Mouse (Mus musculus): ENCODE results near the gene Lsm12. TPM values are rescaled to one million over a fixed set of nuclear protein-coding genes. Genes with fewer than 3 reads are reported as not detected.

The Lsm12 gene
- polyA plus RNA-seq, 1 experiment from 2014 or later, result 83.4 TPM

DNA sequence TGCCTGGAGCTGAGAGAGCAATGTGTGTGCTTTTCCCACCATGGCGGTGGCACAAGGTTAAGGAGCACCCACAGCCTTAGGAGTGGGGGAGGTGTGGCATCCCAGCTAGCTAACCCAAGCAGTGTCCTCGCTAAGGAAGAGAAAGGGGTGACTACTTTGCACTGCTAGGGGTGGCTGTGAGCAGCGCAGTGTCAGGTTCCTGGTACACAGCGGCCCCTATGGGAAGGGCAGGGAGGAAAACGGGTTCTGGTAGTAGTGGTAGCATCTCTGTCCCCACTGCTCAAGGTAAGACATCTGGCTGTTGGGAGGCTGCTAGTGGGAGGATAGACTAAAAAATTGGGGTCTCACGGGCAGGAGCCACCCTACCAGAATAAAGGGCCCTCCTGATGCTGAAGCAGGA, 13.1 kb upstream of the Lsm12 start:
- Histone ChIP-seq H3K4me2 (no peak overlapping the region), H3K9ac (no peak overlapping the region), H3K4me1 (replicated peaks) (0 out of 2 replicates have a peak, but pooled peaks cover 2% of the 10 kb centered on the region), H3K9me3 (replicated peaks) (no peaks in the 10 kb centered on the region), H3K27me3 (no peaks in the 10 kb centered on the region), H3K36me3 (peaks cover 96% of the 10 kb centered on the region), H3K4me3 (no peak overlapping the region), H3K27ac (no peak overlapping the region)
- WGBS, result 63% methylated on average over 6 of the region's 6 CpGs
- ATAC-seq (replicated peaks; ENCODE audit: insufficient number of reproducible peaks, insufficient read depth, low FRiP score, low read depth), result no peak

DNA sequence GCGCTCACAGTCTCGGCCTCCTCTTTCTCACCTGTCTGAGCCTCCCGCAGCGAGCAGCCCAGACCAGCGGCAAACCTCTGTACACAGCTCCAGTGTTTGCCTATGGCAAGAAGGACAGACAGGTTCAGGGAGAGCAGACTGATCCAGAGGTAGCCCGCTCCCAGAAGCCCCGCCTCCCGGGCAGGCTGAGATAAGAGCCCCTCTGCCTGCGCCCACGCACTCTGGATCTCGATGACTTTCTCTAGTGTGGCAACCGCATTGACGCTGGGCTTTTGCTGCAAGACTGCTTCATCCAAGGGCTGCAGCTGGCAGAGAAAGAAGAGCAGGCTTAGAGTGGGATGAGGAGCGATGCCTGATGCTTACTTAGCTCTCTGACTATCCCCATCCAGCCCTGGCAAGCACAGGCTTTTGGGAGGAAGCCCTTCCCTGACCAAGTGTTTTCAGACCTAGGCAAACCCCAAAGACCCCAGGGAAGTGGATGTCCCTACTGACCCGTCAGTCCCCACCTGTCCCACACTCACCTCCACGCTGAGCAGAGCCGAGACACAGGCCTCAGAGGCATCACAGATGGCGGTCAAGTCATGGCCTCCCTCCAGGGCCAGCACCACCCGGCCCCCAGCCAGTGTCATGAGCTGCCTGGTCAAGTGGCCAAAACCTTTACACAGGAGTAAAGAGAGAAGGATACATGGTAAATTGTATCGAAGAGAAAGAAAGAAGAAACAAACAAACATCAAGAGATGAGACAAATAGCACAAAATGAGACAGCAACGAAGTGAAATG, 11.1 kb upstream of the Lsm12 start:
- Histone ChIP-seq H3K4me1 (replicated peaks) (peaks cover 4% of the 10 kb centered on the region), H3K27ac (no peak overlapping the region), H3K9me3 (replicated peaks) (no peaks in the 10 kb centered on the region), H3K9ac (no peak overlapping the region), H3K4me3 (no peak overlapping the region), H3K4me2 (no peak overlapping the region), H3K27me3 (no peaks in the 10 kb centered on the region), H3K36me3 (peaks cover 78% of the 10 kb centered on the region)
- 63% methylated on average over 21 of the region's 21 CpGs for WGBS
- no peak for ATAC-seq (replicated peaks; ENCODE audit: insufficient number of reproducible peaks, insufficient read depth, low FRiP score, low read depth)

DNA sequence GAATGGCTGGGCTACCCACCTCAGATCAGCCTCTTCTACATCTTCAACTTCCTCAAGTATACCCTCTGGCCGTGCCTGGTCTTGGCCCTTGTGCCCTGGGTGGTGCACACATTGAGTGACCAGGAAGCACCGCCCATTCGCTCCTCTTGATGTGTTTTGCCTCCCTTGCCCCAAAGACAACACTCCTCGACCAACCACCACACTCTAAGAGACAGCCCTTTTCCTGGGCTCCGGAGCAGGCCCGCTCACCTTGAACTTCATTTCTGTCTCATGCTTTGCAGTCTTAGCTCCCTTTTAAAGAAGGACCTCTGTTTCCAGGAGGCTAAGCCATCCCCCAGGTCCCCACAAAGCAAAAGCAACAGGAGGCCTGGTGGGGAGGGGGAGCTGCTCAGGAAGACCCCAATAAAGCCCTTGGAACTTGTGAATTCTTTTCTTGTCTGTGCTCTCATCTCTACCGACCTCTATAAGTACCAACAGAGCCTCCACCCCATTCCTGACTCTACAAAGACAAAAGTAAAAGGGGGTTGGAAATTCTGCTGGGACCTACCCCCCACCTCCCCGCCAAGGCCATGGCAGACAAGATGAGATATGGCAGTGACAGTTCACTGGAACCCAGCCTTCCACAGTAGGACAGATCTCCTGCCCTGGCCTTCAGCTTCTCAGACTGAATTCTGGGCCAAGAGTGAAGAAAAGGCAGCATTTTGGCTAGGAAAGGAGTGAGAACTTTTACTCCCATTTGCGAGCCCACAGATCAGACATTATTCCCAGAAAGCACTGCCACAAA, 8.8 kb upstream of the Lsm12 start:
- Histone ChIP-seq H3K27ac (no peak overlapping the region), H3K9me3 (replicated peaks) (no peaks in the 10 kb centered on the region), H3K27me3 (no peaks in the 10 kb centered on the region), H3K4me3 (no peak overlapping the region), H3K9ac (no peak overlapping the region), H3K36me3 (peaks cover 56% of the 10 kb centered on the region), H3K4me1 (replicated peaks) (peaks cover 23% of the 10 kb centered on the region), H3K4me2 (no peak overlapping the region)
- 80% methylated on average over 9 of the region's 9 CpGs for WGBS
- ATAC-seq (replicated peaks; ENCODE audit: insufficient number of reproducible peaks, insufficient read depth, low FRiP score, low read depth), result no peak

DNA sequence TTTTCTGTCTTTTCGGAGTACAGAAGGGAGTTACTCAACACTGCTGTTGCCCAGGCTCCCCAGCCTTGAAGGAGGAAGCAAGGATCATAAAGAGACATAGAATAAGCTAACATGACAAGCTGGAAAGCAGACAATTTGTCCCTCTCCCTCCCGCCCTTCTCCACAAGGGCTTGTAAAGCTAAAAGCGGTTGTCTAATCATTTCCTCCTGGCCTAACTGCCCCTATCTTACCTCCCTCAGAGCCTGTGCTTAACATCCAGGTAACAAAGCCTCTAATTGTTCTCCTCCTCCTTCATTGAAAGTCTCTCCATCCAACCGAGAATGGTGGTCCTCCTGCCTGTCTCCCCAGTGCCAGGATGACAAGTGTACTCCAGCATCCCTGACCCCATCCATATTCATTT, 5.8 kb upstream of the Lsm12 start:
- H3K4me2 ChIP-seq, result peak overlapping the region; percentile 88
- WGBS, result 47% methylated on average over 4 of the region's 4 CpGs
- H3K27me3 ChIP-seq, result no peaks in the 10 kb centered on the region
- H3K4me1 ChIP-seq (replicated peaks), result peaks cover 20% of the 10 kb centered on the region
- H3K9me3 ChIP-seq (replicated peaks), result no peaks in the 10 kb centered on the region
- peaks cover 26% of the 10 kb centered on the region for H3K36me3 ChIP-seq
- H3K27ac ChIP-seq, result no peak overlapping the region
- peak overlapping the region; percentile 75; the same call in 1 of the 2 replicates for H3K4me3 ChIP-seq
- ATAC-seq (replicated peaks; ENCODE audit: insufficient number of reproducible peaks, insufficient read depth, low FRiP score, low read depth), result no peak
- H3K9ac ChIP-seq, result no peak overlapping the region

DNA sequence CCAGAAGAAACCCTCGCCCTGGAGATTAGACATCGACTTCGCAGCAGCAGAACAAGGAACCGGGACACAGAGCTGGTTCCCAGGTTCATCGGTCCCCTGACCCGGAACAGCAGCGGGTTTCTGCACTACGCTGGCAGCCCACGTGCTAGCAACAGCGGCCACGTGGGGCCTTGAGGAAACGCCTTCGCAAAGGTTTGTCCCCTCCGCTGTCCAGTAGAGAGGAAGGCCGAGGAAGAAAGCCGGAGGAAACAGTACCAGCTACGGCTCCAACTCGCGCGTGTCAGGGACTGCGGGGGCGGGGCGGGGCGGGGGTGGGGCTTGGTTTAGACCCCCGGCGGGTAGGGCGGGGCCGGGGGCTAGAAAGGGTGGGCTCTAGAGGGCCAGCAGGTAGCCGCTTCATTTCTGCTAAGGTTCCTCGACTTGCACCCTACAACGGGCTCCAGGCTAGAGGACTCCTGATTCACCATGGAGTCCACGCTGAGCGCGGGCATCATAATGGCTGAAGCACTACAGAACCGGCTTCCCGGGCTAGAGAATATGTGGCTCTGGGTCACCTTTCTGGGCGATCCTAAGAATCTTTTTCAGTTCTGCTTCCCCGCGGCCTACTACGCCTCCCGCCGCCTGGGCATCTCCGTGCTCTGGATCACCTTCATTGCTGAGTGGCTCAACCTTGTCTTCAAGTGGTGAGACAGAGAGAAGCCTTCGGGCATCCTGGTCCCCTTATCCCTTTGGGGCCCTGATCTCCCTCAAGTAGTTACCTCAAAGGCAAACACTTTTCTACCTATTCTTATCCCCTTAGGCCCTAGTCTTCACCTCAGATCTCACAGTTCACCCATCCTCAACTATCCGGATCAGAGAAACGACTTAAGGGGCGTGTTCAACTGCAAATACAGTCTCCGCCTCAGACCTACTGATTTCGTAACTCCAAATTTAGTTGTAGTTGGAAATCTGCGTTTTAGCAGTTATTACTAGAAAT, 4.7 kb upstream of the Lsm12 start, which contains the start of gene G6pc3:
G6pc3 (plus strand) TSS at position 160 of the 976 bp plus-strand sequence.
- H3K4me3 ChIP-seq, result peak within 1 kb of the TSS; percentile 75
- peaks cover 15% of the 10 kb centered on the region for H3K36me3 ChIP-seq
- H3K27me3 ChIP-seq, result no peaks in the 10 kb centered on the region
- H3K9ac ChIP-seq, result peak within 1 kb of the TSS; percentile 72
- ATAC-seq (replicated peaks; ENCODE audit: insufficient number of reproducible peaks, insufficient read depth, low FRiP score, low read depth), result peak; percentile 76
- no peaks in the 10 kb centered on the region for H3K9me3 ChIP-seq (replicated peaks)
- peaks cover 20% of the 10 kb centered on the region for H3K4me1 ChIP-seq (replicated peaks)
- H3K4me2 ChIP-seq, result peak within 1 kb of the TSS; percentile 88
- peak within 1 kb of the TSS; percentile 70 for H3K27ac ChIP-seq
- 1% methylated on average over 50 of the region's 50 CpGs for WGBS

DNA sequence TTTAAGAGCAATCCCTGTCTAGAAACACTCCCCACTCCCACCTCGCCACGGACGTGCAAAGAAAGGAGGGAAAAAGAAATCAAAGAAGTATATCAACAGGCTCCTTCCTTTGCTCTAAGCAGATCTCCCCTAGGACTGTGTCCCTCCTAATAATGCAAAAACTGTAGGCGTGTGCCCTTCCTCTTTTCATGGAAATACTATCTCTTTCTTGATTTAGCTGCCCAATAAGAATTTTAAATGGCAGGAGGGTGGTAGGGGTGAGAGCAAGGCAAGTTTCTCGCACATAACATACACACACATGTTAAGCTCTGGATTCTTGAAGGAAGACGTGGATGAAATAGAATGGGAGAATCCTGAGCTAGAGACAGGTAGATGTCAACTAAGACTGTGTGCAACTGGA, 3.9 kb upstream of the Lsm12 start:
- ATAC-seq (replicated peaks; ENCODE audit: insufficient number of reproducible peaks, insufficient read depth, low FRiP score, low read depth), result no peak
- Histone ChIP-seq H3K27ac (0 out of 2 replicates have a peak overlapping the region, but pooled peaks have one; percentile 6), H3K27me3 (no peaks in the 10 kb centered on the region), H3K4me2 (peak overlapping the region; percentile 88), H3K4me3 (peak overlapping the region; percentile 75), H3K4me1 (replicated peaks) (peaks cover 25% of the 10 kb centered on the region), H3K9ac (peak overlapping the region; percentile 72), H3K36me3 (peaks cover 8% of the 10 kb centered on the region; the same call in 1 of the 2 replicates), H3K9me3 (replicated peaks) (no peaks in the 10 kb centered on the region)
- 65% methylated on average over 6 of the region's 6 CpGs for WGBS

DNA sequence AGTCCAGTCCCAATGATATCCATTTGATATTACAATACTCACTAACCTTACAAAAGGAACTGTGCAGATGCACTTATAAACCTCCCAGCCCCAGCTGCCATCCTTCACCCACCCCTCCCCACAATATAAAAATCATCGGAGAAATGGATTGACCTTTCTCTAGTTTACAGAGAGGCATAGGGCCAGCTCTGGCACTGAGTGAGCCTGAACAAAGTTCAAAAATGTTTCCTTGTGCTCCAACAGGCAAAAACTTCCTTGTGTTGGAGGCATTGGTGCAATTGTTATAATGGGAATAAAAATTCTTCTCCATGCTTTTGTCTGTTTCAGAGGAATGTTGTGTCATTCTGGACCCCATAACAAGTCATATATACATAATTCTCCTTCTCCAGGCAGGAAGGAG, 1.1 kb upstream of the Lsm12 start:
- 75% methylated on average over 1 of the region's 1 CpGs for WGBS
- Histone ChIP-seq H3K27ac (no peak overlapping the region), H3K27me3 (no peaks in the 10 kb centered on the region), H3K36me3 (peaks cover 12% of the 10 kb centered on the region; the same call in 1 of the 2 replicates), H3K4me1 (replicated peaks) (peaks cover 30% of the 10 kb centered on the region), H3K4me2 (no peak overlapping the region), H3K9ac (no peak overlapping the region), H3K4me3 (no peak overlapping the region), H3K9me3 (replicated peaks) (no peaks in the 10 kb centered on the region)
- no peak for ATAC-seq (replicated peaks; ENCODE audit: insufficient number of reproducible peaks, insufficient read depth, low FRiP score, low read depth)

DNA sequence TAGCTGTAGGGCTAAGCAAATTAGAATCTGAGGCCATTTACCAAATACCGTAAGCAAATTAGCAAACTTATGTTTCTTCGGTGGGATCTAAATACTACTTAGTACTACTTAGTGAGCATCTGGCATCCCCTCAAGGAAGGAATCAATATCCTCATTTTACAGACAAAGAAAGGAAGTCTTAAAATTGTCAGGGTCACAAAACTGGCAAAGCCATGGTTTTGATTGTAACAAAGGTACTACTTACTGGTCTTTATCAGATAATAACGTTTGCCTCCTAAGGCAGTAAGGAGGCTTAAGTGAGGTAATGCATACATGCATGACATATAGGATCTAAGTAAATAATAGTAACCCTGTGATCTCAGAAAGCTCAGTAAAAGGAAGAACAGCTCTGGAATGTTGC, 581 bp upstream of the Lsm12 start:
- Histone ChIP-seq H3K9me3 (replicated peaks) (no peaks in the 10 kb centered on the region), H3K27me3 (no peaks in the 10 kb centered on the region), H3K36me3 (peaks cover 17% of the 10 kb centered on the region; the same call in 1 of the 2 replicates), H3K27ac (peak overlapping the region; percentile 96), H3K4me2 (peak overlapping the region; percentile 72), H3K9ac (0 out of 2 replicates have a peak overlapping the region, but pooled peaks have one; percentile 90), H3K4me1 (replicated peaks) (peaks cover 24% of the 10 kb centered on the region), H3K4me3 (peak overlapping the region; percentile 87)
- 42% methylated on average over 3 of the region's 3 CpGs for WGBS
- ATAC-seq (replicated peaks; ENCODE audit: insufficient number of reproducible peaks, insufficient read depth, low FRiP score, low read depth), result no peak

DNA sequence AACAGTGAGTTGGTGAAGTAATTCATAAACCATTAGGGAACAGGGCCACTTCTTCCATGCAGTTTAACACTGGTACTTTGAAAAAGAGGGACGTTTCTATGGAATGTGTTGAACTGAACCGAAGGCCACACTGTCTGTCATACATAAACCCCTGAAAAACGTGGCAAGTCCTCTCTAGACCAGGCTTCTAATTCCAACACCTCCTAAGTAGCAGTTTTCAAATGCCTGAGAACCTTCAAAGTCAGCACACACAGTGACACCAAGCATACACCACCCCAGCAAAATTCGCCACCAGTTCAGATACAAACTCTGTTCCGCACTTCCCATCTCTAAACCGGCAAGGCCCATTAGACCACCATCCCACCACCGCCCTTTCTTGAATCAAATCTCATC, 847 bp downstream of the Lsm12 start:
- 1% methylated on average over 7 of the region's 7 CpGs for WGBS
- peak overlapping the region; percentile 90 for H3K9ac ChIP-seq
- peak overlapping the region; percentile 87 for H3K4me3 ChIP-seq
- peak overlapping the region; percentile 72 for H3K4me2 ChIP-seq
- no peak for ATAC-seq (replicated peaks; ENCODE audit: insufficient number of reproducible peaks, insufficient read depth, low FRiP score, low read depth)
- H3K36me3 ChIP-seq, result peaks cover 18% of the 10 kb centered on the region; the same call in 1 of the 2 replicates
- peaks cover 15% of the 10 kb centered on the region for H3K4me1 ChIP-seq (replicated peaks)
- H3K9me3 ChIP-seq (replicated peaks), result no peaks in the 10 kb centered on the region
- H3K27me3 ChIP-seq, result no peaks in the 10 kb centered on the region
- H3K27ac ChIP-seq, result peak overlapping the region; percentile 96

DNA sequence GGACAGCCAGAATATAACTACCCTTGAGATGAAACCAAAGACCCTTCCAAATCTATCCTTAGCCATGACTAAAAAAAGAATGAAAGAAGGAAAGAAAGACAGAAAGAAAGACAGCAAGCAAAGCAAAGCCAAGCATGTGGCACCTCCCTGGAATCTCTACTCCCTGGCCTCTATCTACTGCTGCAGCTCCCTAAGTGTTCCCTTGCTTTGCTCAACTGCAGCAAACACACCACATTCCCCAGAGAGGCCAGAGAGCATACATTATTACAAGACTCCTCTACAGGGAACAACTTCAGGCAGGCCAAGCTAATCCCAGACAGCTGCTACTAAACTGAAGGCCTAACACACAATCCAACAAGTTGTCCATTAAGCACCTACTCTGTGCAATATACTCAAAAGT, 5.3 kb downstream of the Lsm12 start:
- Histone ChIP-seq H3K27ac (peak overlapping the region; percentile 0; the same call in 1 of the 2 replicates), H3K9ac (no peak overlapping the region), H3K4me3 (no peak overlapping the region), H3K27me3 (no peaks in the 10 kb centered on the region), H3K36me3 (peaks cover 36% of the 10 kb centered on the region), H3K9me3 (replicated peaks) (no peaks in the 10 kb centered on the region), H3K4me1 (replicated peaks) (peaks cover 11% of the 10 kb centered on the region), H3K4me2 (no peak overlapping the region)
- ATAC-seq (replicated peaks; ENCODE audit: insufficient number of reproducible peaks, insufficient read depth, low FRiP score, low read depth), result no peak
